Mouse (Mus musculus): ENCODE data around the gene Ankrd50. TPM values are rescaled to one million over a fixed set of nuclear protein-coding genes. Genes with fewer than 3 reads are reported as not detected.

The Ankrd50 gene
- polyA plus RNA-seq, 1 experiment from 2014 or later = 9.8 TPM

DNA sequence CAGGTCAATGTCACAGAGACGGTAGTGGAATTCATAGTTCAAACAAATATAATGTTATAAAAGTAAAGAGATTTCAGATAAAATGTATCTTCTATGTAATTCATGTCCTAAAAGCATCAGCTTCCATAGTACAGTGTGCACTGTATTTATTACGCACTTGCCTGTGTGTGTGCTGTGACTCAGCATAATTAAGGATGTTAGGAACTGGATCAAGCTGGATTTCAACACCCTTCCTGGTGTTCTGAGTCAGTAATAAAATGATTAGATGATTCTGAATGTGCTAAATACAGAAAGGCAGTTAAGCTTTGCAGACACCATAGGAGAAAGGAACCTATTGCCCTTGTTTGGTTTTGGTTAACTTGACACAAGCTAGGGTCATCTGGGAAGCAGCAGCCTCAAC, 21.5 kb downstream of the Ankrd50 start:
- peak overlapping the region; percentile 41; the same call in 1 of the 2 replicates for H3K27ac ChIP-seq (replicated peaks)
- no peaks in the 10 kb centered on the region for H3K27me3 ChIP-seq (ENCODE audit: control insufficient read depth, insufficient read depth, low read length)
- TF ChIP-seq CTCF (IDR thresholded peaks at IDR 0.05; ENCODE audit: low read depth) (no peak), EP300 (optimal IDR thresholded peaks at IDR 0.05) (no peak)
- H3K4me2 ChIP-seq (replicated peaks; ENCODE audit: low read depth) = no peak overlapping the region
- DNase-seq (ENCODE audit: low spot score) (no peak), ATAC-seq (ENCODE audit: low FRiP score, low TSS enrichment) (peak; percentile 62)
- H3K4me3 ChIP-seq (ENCODE audit: low read depth, low read length) = no peak overlapping the region
- 72% methylated on average over 2 of the region's 2 CpGs for WGBS
- no peak overlapping the region for H3K9ac ChIP-seq (ENCODE audit: low read length)
- H3K9me3 ChIP-seq (ENCODE audit: control insufficient read depth, low read length) = no peaks in the 10 kb centered on the region
- peaks cover 10% of the 10 kb centered on the region for H3K36me3 ChIP-seq (ENCODE audit: control insufficient read depth, insufficient read depth, low read length)
- peaks cover 2% of the 10 kb centered on the region; the same call in 1 of the 2 replicates for H3K4me1 ChIP-seq (replicated peaks; ENCODE audit: control insufficient read depth, insufficient read depth)

DNA sequence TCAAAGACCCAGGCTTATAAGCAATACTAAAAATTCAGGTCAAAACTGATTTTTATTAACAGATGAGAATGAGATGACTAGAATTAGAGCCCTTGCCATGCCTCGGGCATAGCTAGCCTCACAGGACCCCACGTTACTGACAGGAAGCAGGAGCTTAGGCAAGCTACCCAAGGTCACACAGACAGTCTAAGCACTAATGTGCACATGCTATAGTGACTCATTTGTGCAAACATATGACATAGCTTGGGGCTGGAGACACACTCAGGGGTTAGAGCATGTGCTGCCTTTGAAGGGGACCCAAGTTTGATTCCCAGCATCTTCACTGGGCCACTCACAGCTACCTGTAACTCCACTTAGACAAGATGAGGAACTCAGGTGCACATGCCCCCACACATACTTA, 22.9 kb downstream of the Ankrd50 start:
- ATAC-seq (ENCODE audit: low FRiP score, low TSS enrichment) = peak; percentile 80

DNA sequence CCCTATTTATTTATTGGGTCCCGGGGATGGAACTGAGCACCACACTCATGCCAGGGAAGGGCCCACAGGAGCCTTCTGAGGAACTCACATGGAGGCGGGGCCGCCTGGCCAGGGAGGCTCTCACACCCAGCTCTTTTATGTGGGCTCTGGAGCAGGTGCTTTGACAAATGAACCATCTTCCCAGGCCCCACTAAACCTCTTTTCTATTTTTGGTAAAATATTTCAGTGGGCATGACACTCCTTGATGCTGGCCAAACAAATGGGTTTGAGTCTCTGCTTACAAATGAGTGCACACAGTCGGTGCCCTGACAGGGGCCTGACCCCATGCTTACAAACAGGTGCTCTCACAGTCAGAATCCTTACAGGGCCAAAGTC, 24.4 kb downstream of the Ankrd50 start:
- WGBS = 59% methylated on average over 4 of the region's 4 CpGs
- H3K36me3 ChIP-seq (ENCODE audit: control insufficient read depth, insufficient read depth, low read length) = peaks cover 32% of the 10 kb centered on the region
- DNase-seq (ENCODE audit: low spot score) = no peak
- H3K4me3 ChIP-seq (ENCODE audit: low read depth, low read length) = no peak overlapping the region
- H3K9ac ChIP-seq (ENCODE audit: low read length) = no peak overlapping the region
- peaks cover 2% of the 10 kb centered on the region; the same call in 1 of the 2 replicates for H3K4me1 ChIP-seq (replicated peaks; ENCODE audit: control insufficient read depth, insufficient read depth)
- ATAC-seq (ENCODE audit: low FRiP score, low TSS enrichment) = no peak
- H3K4me2 ChIP-seq (replicated peaks; ENCODE audit: low read depth) = no peak overlapping the region
- TF ChIP-seq CTCF (IDR thresholded peaks at IDR 0.05; ENCODE audit: low read depth) (no peak), EP300 (optimal IDR thresholded peaks at IDR 0.05) (no peak)
- H3K27me3 ChIP-seq (ENCODE audit: control insufficient read depth, insufficient read depth, low read length) = no peaks in the 10 kb centered on the region
- no peaks in the 10 kb centered on the region for H3K9me3 ChIP-seq (ENCODE audit: control insufficient read depth, low read length)
- peak overlapping the region; percentile 20; the same call in 1 of the 2 replicates for H3K27ac ChIP-seq (replicated peaks)

More for the DNA sequence above, 22.9 kb downstream of the Ankrd50 start:
- Histone ChIP-seq H3K4me3 (ENCODE audit: low read depth, low read length) (no peak overlapping the region), H3K36me3 (ENCODE audit: control insufficient read depth, insufficient read depth, low read length) (peaks cover 17% of the 10 kb centered on the region), H3K4me2 (replicated peaks; ENCODE audit: low read depth) (no peak overlapping the region), H3K9ac (ENCODE audit: low read length) (no peak overlapping the region), H3K4me1 (replicated peaks; ENCODE audit: control insufficient read depth, insufficient read depth) (peaks cover 2% of the 10 kb centered on the region; the same call in 1 of the 2 replicates), H3K27ac (replicated peaks) (no peak overlapping the region), H3K27me3 (ENCODE audit: control insufficient read depth, insufficient read depth, low read length) (no peaks in the 10 kb centered on the region), H3K9me3 (ENCODE audit: control insufficient read depth, low read length) (no peaks in the 10 kb centered on the region)
- no peak for DNase-seq (ENCODE audit: low spot score)
- WGBS = 43% methylated on average over 2 of the region's 2 CpGs
- TF ChIP-seq EP300 (optimal IDR thresholded peaks at IDR 0.05) (no peak), CTCF (IDR thresholded peaks at IDR 0.05; ENCODE audit: low read depth) (no peak)

DNA sequence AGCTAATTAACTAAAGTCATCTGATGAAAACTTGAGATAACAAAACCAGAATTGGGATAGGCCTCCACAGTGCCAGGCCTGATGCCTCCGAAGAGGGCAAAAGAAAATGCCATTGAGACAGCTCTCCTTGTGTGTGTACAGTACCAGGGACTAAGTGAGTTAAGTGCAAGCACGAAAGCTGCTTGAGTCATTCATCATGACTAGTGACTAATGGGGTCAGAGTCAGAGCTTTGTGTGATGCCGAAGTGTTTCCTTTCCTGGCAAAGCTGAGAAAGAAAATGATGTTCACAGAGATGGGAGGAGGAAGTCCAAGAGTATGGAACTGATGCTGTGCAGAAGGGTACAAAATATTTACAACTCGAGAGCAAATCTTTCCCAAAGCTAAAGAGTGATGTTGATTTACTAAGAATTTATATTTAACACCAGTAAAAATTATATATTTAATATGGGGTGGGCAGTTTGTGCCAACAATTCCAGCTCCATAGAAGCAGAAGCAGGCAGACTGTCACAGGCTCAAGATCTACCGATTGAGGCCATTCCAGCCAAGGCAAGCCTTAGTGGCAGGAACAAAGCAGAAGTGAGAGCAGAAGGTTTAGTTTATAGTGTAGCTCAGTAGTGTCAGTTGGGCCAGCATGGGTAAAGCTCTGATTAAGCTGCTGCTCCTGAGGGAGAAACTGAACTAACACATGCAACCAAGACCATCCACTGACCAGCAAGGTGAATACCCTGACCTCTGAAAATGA, 25.0 kb downstream of the Ankrd50 start:
- 30% methylated on average over 5 of the region's 5 CpGs for WGBS

DNA sequence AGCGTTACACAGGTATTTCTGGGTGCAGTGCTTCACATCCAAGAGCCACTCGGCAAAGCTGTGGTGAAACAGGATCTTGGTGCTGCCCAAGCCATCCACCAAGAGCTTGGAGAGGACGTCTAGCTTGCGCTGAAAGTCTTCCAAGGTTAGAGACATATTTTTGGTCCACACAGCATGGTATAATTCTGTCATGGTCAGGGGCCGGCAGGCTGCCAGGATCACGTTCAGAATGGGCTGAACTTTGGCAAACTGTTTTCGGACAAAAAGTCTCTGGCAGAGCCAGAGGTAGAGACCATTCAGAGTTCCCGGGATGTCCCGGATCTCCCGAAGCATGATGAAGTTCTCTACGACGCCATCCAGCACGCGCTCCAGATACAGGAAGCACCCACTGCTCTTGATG, 27.6 kb downstream of the Ankrd50 start:
- no peak overlapping the region for H3K4me3 ChIP-seq (ENCODE audit: low read depth, low read length)
- H3K9ac ChIP-seq (ENCODE audit: low read length) = no peak overlapping the region
- no peaks in the 10 kb centered on the region for H3K27me3 ChIP-seq (ENCODE audit: control insufficient read depth, insufficient read depth, low read length)
- peaks cover 2% of the 10 kb centered on the region; the same call in 1 of the 2 replicates for H3K4me1 ChIP-seq (replicated peaks; ENCODE audit: control insufficient read depth, insufficient read depth)
- peaks cover 41% of the 10 kb centered on the region for H3K36me3 ChIP-seq (ENCODE audit: control insufficient read depth, insufficient read depth, low read length)
- H3K27ac ChIP-seq (replicated peaks) = no peak overlapping the region
- no peak for ATAC-seq (ENCODE audit: low FRiP score, low TSS enrichment)
- H3K9me3 ChIP-seq (ENCODE audit: control insufficient read depth, low read length) = no peaks in the 10 kb centered on the region
- H3K4me2 ChIP-seq (replicated peaks; ENCODE audit: low read depth) = no peak overlapping the region
- DNase-seq (ENCODE audit: low spot score) = no peak
- WGBS = 95% methylated on average over 14 of the region's 14 CpGs
- TF ChIP-seq EP300 (optimal IDR thresholded peaks at IDR 0.05) (no peak), CTCF (IDR thresholded peaks at IDR 0.05; ENCODE audit: low read depth) (no peak)

More for the DNA sequence above, 25.0 kb downstream of the Ankrd50 start:
- TF ChIP-seq EP300 (optimal IDR thresholded peaks at IDR 0.05) (no peak), CTCF (IDR thresholded peaks at IDR 0.05; ENCODE audit: low read depth) (no peak)
- Histone ChIP-seq H3K4me2 (replicated peaks; ENCODE audit: low read depth) (no peak overlapping the region), H3K4me1 (replicated peaks; ENCODE audit: control insufficient read depth, insufficient read depth) (peaks cover 2% of the 10 kb centered on the region; the same call in 1 of the 2 replicates), H3K36me3 (ENCODE audit: control insufficient read depth, insufficient read depth, low read length) (peaks cover 38% of the 10 kb centered on the region), H3K4me3 (ENCODE audit: low read depth, low read length) (no peak overlapping the region), H3K27me3 (ENCODE audit: control insufficient read depth, insufficient read depth, low read length) (no peaks in the 10 kb centered on the region), H3K9me3 (ENCODE audit: control insufficient read depth, low read length) (no peaks in the 10 kb centered on the region), H3K27ac (replicated peaks) (peak overlapping the region; percentile 20; the same call in 1 of the 2 replicates), H3K9ac (ENCODE audit: low read length) (no peak overlapping the region)
- DNase-seq (ENCODE audit: low spot score) = no peak
- ATAC-seq (ENCODE audit: low FRiP score, low TSS enrichment) = peak; percentile 53; the same call in 1 of the 2 replicates

DNA sequence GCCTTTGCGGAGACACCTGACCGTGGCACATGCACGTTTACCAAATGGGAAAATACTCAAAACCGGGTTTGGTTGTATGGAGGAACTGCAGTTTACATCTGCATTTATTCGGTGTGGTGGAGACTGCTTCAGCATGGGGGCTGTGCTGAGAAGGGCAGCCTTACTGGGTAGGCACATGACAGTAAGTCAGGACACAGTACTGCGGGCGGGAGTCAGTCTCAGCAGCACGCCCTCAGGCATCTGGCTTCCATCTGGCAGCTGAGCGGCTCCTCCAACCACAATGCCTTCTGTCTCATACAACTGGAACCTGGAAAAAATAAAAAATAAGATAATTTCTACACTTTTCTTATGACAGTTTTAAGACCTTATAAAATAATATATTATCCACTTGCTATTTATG, 32.4 kb downstream of the Ankrd50 start:
- ATAC-seq (ENCODE audit: low FRiP score, low TSS enrichment) (no peak), DNase-seq (ENCODE audit: low spot score) (no peak)
- Histone ChIP-seq H3K9me3 (ENCODE audit: control insufficient read depth, low read length) (no peaks in the 10 kb centered on the region), H3K27me3 (ENCODE audit: control insufficient read depth, insufficient read depth, low read length) (no peaks in the 10 kb centered on the region), H3K4me3 (ENCODE audit: low read depth, low read length) (no peak overlapping the region), H3K4me2 (replicated peaks; ENCODE audit: low read depth) (no peak overlapping the region), H3K4me1 (replicated peaks; ENCODE audit: control insufficient read depth, insufficient read depth) (no peaks in the 10 kb centered on the region), H3K9ac (ENCODE audit: low read length) (no peak overlapping the region), H3K36me3 (ENCODE audit: control insufficient read depth, insufficient read depth, low read length) (peaks cover 49% of the 10 kb centered on the region), H3K27ac (replicated peaks) (no peak overlapping the region)
- 88% methylated on average over 9 of the region's 9 CpGs for WGBS
- TF ChIP-seq EP300 (optimal IDR thresholded peaks at IDR 0.05) = no peak
- TF ChIP-seq CTCF (IDR thresholded peaks at IDR 0.05; ENCODE audit: low read depth) = no peak
